Mouse (Mus musculus) thymus, adult 2 months (tissue): Measurements from ENCODE around the gene Fam135a.

Experiments used
- CTCF ChIP-seq: fragments of 200-500 bp; IDR thresholded peaks from 2 replicates; pipeline ENCODE4 v1.5.1; 2012; ENCODE audit warnings: mild to moderate bottlenecking, control low read depth, low read length, moderate library complexity, borderline replicate concordance; ENCODE audit not compliant: control insufficient read depth, poor library complexity, insufficient read depth; ENCODE audit errors: extremely low read depth
- POLR2A ChIP-seq: fragments of 200-500 bp; IDR thresholded peaks from 2 replicates; pipeline ENCODE4 v1.6.1; 2012; ENCODE audit warnings: mild to moderate bottlenecking, low read length, control low read depth, moderate library complexity; ENCODE audit not compliant: control insufficient read depth, poor library complexity, insufficient read depth; ENCODE audit errors: extremely low read depth

DNA sequence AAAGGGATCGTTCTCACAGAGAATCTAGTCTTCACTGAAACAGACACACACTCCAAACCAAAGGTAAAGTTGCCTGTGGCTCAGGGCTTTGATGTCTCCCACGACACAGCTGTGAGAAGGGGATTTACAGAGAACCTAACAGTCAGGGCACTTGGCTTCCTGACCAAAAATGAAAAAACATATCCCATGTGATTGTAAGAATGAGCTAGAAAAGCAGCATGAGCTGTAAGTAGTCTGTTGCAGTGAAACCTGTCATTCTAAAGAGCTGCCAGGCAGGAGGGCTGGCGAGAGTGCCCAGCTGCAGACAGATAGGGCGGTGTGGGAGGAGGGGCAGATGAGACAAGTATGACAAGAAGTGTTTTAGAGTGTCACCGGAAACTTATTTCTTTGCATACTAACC lies 54.5 kb downstream of the Fam135a start:
- TF ChIP-seq CTCF = no peak
- no peak for TF ChIP-seq POLR2A
